Mouse (Mus musculus) right cerebral cortex, postnatal 36 days (tissue): ENCODE results near the gene Abr.

ENCODE experiments used
- DNase-seq, 2 experiments: peaks; one replicate each; pipeline ENCODE4 v3.0.0; 2022; ENCODE audit warnings: low spot score in 2 of 2, mixed read lengths in 1 of 2

Abr gene

DNA sequence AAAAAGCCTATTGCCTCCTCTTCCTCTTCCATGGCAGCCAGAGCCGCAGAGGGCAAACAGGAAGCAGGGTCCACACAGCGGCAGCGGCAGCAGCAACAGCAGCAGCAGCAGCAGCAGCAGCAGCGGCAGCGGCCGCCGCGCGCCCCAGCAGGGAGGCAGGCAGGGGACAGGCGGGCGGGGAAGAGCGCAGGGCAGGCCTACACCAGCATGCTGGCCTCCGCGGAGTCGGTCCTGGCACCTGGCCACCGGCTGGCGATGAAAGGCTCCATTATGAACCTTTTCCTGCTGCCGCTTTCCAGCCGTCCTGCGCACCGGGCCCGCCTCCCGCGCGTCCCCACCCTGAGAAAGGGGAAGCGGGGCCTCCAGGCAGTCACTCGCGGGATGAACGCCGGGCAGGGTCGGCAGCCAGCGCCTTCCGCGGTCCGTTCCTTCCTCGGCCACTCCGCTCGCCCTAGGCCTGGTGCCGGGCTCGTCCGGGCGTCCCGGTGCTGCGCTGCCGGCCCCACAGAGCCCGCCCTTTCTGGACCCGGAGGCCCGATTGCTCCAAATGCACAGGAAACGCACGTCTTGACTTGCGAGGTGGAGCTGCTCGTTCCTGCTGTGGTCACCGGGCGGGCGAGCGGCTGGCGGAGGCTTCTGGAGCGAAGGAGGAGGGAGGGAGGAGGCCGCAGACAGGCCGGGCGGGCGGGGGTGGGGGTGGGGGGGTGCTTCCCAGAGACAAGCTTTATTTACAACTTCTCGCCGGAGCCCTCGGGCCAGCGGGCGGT is 127.6 kb downstream of the Abr start:
- peak; percentile 69 to 75 for DNase-seq

DNA sequence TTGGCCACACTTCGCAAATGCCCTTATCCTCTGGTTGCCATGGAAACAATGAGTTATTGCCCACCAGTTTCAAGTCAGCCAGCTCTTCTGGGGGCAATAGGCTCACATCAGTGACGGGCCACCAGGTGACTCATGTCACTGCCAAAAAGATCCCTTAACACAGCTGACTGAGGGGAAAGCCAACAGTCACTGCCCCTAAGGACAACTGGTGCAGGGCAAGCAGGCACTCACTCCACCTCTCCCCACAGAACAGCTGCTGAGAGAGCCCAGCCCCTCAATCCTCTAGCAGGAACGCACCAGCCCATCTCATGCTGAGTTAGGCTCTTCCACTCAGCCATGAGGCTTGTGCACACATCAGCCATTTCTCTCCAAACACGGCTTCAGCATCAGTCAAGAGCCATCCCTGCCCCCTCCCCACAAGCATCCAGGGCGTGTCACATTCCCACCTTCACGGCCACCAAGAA is 128.3 kb downstream of the Abr start:
- no peak for DNase-seq

DNA sequence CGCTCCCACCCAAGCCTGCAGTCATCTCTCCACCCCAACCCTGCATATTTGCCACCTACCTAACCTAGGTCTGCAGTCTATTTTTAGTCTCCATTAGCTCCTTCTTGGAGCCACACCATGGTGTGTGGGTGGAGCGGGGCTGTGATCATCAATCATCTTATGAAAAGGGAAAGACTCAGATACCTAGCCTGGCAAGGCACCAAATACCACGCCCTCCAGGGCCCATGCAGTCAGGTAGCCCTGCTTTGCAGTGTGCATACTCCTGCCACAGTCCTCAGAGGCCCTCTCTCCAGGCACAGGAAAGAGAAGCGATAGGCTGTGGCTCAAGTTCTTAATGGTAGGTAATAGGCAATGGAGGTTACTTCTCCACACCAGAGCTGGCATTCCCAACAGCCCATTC is 128.9 kb downstream of the Abr start:
- no peak for DNase-seq

DNA sequence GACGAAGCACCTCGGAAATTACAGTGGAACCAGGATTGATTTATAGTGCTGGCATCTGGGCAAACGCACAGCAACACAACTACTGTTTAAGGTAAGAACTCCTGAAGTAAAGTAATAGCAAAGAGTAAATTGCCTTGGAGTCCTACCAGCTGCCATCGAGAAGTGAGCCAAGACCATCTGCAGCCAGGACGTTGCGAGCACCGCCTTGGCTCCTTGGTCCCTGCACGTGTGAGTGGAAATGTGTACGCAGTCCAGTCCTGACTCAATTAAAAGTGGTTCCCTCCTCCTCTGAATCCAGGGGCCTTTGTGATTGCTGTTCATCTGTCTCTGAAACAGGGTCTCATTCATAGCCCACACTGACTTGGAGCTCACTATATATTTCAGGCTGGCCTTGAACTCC is 130.3 kb downstream of the Abr start:
- DNase-seq = no peak

DNA sequence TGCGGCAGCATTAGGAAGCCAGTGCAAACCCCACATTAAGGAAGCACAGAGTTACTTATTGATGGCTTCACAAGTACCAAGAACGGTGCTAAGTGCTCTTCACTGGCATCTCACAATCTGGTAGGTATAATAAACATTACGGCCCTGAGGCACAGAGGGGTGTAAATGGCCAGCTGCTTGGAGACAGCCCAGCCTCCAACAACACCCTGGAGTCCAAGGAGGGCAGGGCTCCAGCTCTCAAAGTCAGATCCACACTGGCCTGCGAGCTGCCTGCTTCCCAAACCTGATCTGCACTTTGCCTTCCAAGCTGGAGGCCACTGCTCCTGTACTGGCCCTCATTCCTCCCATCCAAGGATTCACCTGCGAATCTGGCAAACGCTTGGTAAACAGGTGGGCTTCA is 132.7 kb downstream of the Abr start:
- no peak for DNase-seq

DNA sequence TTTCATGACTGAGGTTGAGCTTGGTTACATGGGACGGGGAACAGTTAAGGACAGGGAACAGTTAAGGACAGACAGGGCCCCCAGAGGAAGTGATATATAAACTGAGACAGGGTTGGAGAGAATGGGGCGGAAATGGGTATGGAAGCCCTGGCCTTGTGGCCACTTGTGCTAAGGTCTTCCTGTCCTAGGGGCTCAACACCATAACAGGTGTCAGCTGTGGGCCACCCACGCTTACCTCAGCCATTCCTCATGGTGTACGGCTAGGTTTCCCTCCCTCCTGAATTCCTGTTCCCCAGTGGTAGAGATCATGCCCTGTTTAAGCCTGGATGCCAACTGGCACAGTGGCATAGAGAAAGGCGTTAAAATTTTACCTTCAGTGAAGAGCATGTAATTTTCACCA is 135.1 kb downstream of the Abr start:
- DNase-seq = no peak

- DNase-seq = no peak
These were observed 138.1 kb downstream of the Abr start for GRCm38 (mm10) chr11:76484033-76484432.

GRCm38 (mm10) chr11:76483171-76483727 is 138.9 kb downstream of the Abr start:
- DNase-seq = no peak

GRCm38 (mm10) chr11:76482697-76483096 is 139.4 kb downstream of the Abr start:
- DNase-seq = no peak

GRCm38 (mm10) chr11:76482183-76482582 is 139.9 kb downstream of the Abr start:
- DNase-seq = no peak

- no peak for DNase-seq
These were observed 142.4 kb downstream of the Abr start for GRCm38 (mm10) chr11:76479729-76480128.

DNA sequence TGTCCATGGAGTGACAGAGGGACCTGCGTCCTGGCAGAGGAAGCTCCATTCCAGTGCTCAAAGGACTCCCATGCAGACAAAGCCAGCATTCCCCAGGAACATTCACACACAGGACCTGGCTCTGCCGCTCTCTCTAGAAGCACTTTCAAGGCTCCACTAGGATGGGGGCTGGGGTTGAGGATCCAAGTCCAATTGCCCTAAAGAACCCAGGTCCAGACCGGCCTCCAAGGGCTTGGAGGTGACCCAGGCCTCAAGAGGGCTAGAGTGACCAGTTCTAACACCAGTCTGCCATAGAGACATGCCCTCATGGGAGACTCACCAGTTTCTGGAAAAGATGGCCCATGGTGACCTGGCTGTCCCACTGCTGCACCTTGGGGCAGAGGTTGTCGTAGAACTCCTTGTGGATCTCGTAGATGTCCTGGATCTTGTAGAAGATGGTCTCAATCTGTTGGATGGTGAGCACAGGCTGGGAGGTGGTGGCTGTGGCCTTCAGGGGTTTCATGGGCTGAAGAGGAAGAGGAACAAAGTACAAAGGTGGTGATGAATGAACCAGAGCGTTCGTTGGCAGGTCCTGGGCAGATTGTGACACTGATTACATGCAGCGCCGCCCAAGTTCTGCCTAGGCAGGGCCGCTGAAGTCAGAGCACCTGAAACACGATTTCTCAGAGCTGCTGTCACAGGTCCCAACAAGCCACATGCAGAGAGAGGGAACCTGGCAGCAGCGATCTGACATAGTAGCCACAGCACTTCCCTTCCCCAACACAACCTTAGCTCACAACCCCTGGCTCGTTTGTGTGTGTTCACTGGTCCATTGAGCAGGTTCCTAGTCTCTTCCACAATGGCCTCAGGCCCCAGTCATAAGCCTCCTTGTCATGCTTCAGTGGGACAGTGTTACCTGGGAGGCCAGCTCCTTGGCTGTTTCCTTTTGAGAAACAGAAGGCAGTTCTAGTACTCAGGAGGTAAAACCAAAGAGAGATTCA is 143.1 kb downstream of the Abr start:
- no peak for DNase-seq

DNA sequence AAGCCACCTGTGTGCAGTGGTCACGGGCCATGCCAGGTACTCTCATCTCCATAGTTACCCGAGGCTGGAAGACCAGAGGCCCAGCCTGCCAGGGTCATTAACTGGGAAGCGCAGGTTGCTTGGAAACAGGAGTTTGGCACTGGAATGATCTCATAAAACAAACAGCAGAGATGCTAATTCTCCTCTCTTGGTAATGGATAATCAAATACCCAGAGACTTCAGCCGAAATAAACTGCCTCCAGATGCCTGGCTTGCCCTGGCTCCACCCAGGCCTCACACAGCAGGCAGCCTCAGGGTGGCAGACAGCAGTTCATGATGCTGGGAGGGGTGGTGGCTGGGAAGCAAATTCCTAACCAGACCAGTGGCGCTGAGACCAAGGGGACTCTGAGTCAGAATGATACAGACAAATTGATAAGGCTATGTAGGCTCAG is 145.0 kb downstream of the Abr start:
- no peak for DNase-seq

- DNase-seq = no peak
These were observed 145.6 kb downstream of the Abr start for GRCm38 (mm10) chr11:76476376-76477094.

DNA sequence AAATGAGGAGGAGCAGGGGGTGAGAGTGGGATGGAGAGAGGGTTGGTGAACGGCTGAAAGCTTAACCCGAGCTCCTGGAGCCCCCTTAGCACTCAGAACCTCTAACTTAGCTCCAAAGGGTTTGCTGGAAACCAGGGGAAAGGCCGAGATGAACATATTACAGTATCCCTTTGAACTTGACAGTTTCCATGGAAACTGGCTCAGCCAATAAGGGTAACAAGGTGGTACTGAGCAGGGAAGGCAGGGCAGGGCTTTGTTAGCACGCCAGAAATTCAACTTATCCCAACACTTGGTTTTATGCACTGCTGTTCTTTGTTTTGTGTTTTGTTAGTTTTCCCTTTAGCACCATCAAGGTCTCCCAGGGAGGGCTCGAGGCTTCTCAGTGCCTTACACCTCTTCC is 149.5 kb downstream of the Abr start:
- no peak for DNase-seq

DNA sequence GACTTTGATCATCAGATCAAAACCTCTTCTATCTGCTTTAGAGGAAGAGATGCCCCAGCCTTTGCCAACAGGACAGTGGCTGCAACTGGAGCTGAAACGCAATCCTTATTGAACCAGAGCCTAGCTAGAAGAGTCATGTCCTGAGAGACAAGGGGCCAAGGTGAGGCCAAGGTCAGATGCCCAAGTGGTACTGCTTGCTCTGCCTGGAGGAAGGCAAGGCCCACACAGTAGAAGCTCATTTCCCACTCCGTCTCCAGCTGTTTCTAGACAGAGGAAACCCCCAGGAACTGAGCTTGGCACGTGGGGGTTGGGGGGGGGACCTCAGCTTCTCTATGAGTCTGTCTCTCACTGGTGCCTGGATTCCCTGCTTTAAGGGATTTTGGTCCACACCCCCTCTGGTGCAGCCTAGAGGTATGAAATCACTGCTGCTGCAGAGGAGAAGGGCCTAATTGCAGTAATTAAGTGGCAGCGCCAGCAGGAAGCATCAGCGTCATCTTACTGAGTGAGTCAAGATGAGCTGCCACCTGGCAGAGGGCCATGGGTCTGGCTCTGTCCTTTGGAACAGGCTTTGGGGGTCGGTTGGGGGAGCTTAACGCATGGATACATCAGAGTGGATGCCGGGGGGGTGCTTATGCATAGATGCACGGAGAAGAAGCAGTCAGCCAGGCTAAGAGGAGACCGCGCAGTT is 152.7 kb downstream of the Abr start:
- no peak for DNase-seq

- DNase-seq = peak; percentile 45 to 69
These were observed 153.8 kb downstream of the Abr start for GRCm38 (mm10) chr11:76468347-76468746.

DNA sequence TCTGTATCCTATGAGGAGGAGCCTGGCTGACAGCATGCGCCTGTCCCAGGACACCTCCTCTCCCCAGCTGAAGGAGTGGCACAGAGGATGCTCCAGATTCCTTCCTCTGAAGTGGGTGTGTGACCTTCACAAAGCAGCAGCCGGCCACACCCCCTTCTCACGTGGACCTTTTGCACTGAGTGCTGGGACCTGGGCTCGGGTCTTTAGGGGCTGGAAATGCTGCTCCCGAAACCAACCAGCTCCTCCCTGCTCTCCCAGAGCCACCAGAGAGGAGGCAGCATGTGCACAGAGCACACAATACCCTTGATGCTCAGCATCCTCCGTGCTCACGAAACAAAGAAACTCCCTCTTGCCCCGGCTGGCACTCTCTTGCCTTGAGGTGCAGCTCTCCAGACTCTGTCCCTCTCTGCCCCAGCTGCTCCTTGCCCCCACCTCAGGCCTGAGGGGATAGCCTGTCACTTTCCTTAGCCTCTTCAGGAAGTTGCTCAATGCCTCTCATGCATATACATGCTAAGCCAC is 154.6 kb downstream of the Abr start:
- no peak for DNase-seq

DNA sequence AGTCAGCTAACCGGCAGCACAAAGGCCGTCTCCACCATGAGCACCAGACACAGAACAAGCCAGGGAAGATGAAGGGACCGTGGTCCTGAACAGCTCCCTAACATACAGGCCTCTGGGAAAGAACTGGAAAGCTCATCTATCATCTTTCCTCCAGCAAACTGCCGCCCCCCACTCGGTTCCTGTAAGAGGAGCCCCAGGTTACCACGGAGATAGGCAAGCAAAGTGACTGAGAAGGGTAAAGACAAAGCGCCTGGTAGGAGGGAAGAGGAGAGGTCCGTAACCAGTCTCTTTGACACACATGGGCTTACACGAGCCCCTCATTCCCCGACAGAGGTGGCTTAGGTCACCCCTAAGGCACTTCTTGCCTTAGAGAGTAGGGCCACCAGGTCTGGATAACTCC is 155.0 kb downstream of the Abr start:
- no peak for DNase-seq

DNA sequence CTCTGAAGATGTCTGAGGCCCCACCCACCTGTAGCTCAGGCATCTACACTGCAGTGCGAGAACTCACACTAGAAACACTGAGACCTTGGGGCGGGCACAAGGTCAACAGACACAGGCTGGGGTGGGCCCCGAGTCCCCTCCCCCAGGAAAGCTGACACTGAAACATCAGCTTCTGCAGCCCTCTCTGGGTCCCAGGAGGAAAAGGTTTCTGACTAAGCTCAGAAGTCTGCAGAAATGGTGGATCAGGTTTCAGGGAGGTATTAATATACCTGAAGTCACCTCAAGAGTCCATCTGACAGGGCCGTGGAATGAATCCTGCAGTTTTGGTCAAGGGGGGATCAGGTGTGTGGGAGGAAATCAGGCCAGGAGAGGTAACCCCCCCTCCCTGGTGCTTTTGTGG is 156.2 kb downstream of the Abr start:
- no peak for DNase-seq

- DNase-seq = no peak
These were observed 160.4 kb downstream of the Abr start for GRCm38 (mm10) chr11:76461696-76462095.
